12 mouse cellular contexts compared by ENCODE assay signal in the genomic region with DNA sequence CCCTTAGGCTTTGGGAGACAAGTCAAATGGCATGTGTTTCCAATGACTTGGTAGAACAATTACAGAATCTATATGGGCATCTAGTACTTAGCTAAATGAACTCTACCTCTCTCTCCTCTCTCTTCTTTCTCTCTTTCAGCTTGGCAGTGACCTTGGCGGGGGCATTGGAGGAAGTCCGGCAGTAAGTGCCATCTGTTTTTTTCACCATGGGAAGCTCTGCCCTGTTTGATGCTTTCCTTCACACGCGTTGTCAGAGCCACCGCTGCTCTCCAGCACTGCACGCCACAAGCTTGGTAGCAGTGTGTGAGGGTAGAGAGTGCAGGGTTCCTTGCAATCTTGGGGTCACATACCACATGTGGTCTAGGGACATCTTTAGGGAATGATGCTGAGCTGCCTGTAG.
"Had no signal": no experiment of that assay in that cellular context is flagged by ENCODE, and none has a peak within 500 bp of the region (broad histone marks: within the 10 kb centered on the region; RNA-seq: fewer than 3 reads in every experiment).

No protein-coding gene starts in this region.

- H3K4me3 ChIP-seq: kidney, embryonic 15.5 days; limb, embryonic 13.5 days; midbrain, embryonic 12.5 days; neural tube, embryonic 13.5 days had no signal

- DNase-seq: kidney, postnatal 25 days; layer of hippocampus, adult 9-11 months; layer of hippocampus, postnatal 36 days; lung, adult 18-20 months; spleen, adult 18-20 months; thymus, adult 18-20 months; thymus, postnatal 14 days had no signal

- H3K27ac ChIP-seq: kidney, embryonic 15.5 days; limb, embryonic 13.5 days; liver, embryonic 14.5 days; midbrain, embryonic 12.5 days; neural tube, embryonic 13.5 days had no signal
